Mouse (Mus musculus) cerebellum, adult 11-12 months (tissue): ENCODE results near the gene Acp7.

Source experiments
- DNase-seq: peaks from one replicate; pipeline ENCODE4 v3.0.0; 2022

Acp7 gene

DNA sequence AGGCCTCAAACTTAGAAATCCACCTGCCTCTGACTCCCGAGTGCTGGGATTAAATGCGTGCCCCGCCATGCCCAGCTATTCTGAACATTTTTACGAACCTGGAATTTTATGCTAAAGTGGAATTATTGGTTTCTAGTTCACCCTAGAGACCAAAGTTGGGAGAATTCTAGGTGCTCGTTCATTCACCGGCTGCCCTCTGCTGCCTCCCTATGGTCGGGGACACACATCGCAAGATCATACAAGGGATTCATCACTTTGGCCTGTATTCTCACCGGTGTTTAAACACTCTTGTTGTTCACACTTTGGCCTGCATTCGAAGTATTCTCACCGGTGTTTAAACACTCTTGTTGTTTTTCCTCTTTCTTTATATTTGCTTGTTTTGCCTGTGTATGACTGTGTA is 30.1 kb downstream of the Acp7 start:
- peak; percentile 54 for DNase-seq

DNA sequence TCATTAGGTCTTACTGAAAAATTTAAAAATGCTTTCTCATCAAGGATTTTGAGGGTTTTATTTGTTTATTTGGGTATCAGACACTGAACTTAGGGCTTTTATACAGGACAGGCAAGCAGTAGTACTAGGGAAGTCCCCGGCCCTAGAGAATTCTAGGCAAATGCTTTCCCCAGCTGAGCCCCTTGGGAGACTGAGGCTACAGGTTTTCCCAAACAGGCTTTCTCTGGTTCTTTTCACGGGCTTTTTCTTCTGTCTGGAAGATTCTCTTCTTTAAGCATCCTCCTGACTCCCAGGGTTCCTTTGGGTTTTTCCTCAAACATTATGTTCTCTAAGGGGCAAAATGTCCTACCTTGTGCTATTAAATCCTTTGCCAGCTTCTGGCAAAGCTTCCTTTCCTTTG is 32.2 kb downstream of the Acp7 start:
- DNase-seq, result no peak

DNA sequence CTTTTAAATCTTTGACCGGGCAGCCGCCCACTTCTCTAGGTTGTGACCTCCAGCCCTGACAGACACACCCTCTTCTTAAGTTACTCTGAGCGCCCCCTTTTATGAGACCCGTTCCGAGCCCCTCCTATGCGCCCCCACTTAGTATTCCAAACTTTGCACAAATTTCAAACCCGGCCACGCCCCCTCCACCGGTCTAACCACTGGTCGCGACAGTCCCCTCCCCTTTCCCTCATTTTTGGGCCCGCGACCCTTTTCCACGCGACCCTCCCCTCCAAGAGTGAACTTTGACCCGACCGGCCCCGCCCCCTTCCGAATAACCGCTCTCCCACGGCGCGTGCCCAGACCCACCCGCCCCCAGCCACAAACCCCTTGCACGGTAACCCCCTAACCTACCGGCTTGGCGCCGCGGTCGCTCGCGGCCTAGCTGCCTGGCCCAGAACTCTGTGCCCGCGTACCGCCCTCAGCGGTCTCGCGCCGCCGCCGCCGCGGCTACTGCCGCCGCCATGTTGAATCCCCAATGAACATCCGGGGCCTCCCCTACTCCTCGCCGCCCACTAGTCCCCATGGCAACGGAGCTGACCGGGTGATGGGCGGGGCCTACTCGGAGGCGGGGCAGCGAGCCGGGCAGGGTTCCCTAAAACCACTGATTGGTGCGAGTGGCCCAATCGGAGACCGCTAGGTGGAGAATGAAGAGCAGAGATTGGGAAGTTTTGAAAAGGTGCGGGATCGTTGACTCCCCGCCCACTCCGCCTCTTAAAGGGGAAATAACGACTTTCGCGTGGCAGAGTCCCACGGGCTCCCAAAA is 33.3 kb downstream of the Acp7 start, which contains the start of the genes Samd4b and Pak4:
Samd4b (minus strand) TSS at position 503 of the 805 bp plus-strand sequence.
Pak4 (minus strand) TSS at position 544 of the 805 bp plus-strand sequence.
- DNase-seq, result peak; percentile 99

DNA sequence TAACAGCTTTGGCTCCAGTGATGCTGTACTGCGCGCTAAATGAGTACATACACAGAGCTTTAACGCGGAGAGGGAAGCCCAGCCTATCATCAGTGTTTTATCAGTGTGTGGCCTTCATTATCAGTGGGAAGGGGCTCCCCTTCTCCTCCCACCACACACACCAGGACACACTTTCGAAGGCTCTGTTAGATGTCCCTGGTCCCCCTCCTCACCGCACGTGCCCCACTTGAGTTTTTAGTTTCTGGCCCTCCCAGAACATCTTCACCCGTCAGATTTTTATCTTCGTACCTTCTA is 33.9 kb downstream of the Acp7 start:
- peak; percentile 32 for DNase-seq

- DNase-seq, result no peak
Measured at GRCm38 (mm10) chr7:28596436-28597276, 34.5 kb downstream of the Acp7 start.

- DNase-seq, result peak; percentile 44
Measured at GRCm38 (mm10) chr7:28595751-28596435, 35.2 kb downstream of the Acp7 start.

DNA sequence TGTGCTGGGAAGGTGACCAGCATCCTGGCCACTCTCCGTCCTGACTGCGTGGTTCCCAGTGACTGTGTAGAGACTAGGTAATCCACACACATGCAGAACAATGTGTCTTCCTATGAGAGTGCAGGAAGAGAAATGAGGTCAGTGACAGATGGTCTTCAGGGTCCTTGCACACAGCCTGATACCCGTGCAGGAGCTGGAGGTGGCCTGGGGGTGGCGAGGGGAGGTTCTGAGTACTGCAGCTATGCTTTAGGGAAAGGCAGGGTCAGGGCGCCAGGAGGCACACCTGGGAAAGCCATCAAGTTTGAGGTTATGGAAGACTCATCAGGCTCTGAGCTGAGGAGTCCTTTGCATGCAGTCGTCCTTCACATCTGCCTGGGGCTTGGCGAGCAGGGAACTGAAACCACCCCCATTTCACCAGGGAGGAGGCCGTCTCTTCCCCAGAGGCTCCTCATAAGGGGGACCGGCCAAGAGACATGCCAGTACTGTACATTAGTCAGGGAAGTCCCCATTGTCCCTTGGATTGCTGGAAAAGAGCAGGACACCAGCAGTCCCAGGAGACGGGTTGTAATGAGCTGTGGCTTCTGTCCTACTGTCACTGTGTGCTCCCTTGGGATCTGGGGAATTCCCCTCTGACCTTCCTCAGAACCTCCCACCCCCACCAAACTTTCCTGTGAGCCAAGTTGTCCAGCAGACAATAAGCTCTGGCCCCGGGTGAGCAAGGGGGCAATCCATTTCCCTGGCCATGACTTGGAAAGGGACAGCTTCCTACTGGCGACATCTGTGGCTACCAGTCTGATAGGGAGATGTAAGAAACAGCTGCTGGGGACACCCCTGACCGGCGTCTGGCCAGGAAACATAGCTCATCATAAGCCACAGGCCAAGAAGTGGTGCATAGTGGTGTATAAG is 37.7 kb downstream of the Acp7 start:
- DNase-seq, result no peak

DNA sequence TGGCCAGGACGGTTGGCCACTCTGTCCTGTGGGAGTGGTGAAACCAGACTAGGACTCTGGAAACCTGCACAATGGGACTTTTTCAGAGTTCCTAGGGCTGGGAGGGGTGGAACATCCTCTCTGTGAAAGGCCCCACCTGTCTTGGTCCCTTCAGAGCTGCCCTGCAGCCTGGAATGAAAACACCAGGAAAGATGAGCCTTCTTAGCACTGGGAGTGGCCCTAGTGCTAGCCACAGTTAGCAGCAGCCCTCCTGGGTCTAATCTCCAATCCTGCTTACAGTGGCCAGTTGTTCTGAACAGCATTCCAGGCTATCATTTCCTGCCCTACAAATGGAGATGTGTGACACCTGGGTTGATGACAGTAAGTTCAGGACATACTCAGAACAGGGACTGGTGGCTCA is 39.3 kb downstream of the Acp7 start:
- DNase-seq, result no peak

DNA sequence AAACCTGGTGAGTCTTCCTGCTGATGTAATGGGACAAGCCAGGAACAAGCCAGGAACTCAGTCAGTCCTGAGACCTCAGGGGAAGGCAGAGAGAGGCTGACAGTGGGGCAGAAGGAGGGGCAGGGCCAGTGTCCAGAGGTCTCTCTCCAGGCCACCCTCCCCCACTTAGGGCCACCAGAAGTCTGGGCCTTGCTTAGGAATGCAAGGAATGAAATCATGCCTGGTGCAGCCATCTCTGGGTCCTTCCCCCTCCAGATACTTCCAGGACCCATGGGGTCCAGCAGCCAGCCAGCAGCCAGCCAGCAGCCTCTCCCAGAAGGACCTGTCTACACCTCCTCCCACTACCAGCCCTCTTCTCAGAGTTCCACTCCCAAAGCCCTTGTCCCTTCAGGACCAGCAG is 43.5 kb downstream of the Acp7 start:
- DNase-seq, result no peak

DNA sequence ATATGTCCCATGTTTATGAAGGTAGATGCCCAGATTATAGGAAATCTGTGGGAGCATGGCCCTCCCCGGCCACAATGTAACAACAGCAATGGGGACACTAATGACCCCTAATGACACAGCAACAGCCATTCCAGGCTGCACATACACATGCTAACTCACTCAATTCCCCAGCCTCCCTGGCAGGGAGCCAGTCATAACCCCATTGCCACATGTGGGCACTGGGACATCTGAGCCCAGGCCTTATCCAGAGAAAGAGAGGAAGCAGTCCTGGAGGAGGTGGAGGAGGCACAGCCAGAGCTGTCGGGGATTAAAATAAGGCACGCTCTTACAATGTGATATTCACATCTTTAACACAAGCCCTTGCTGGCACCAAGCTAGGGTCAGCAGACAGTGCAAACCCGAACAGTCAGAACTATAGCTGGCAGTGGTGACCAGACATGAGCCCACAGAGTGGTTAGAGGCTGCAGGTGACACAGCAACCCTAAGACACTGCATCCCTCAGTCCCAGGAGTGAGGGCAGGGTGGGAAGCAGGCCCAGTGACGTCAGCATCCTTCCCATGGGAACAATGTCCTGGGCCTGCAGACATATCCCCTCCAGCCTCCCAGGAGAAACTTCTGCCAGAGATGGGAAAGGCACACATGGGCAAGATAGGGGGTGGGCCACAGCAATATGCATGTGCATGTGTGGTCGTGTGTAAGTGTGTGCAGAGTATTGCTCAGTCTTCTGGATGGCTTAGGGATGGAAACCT is 44.3 kb downstream of the Acp7 start:
- no peak for DNase-seq

- DNase-seq, result no peak
Measured at GRCm38 (mm10) chr7:28585001-28585400, 46.1 kb downstream of the Acp7 start.

DNA sequence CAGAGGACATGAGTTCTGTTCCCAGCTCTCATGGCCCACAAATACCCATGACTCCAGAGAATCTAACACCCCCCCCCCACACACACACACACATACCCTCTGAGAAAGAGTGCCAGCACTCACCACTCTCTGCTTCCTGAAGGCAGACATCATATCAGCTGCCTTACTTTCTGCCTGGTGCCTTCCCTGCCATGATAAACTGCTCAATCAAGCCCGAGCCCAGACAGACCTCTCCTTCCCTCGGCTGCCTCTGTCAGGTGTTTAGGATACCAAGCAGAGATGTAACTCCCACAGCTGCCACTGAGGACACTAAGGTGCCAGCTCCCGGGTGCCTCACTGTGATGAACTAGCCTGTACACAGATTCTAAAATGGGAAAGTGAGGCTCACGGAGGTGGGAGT is 46.7 kb downstream of the Acp7 start:
- DNase-seq, result no peak

DNA sequence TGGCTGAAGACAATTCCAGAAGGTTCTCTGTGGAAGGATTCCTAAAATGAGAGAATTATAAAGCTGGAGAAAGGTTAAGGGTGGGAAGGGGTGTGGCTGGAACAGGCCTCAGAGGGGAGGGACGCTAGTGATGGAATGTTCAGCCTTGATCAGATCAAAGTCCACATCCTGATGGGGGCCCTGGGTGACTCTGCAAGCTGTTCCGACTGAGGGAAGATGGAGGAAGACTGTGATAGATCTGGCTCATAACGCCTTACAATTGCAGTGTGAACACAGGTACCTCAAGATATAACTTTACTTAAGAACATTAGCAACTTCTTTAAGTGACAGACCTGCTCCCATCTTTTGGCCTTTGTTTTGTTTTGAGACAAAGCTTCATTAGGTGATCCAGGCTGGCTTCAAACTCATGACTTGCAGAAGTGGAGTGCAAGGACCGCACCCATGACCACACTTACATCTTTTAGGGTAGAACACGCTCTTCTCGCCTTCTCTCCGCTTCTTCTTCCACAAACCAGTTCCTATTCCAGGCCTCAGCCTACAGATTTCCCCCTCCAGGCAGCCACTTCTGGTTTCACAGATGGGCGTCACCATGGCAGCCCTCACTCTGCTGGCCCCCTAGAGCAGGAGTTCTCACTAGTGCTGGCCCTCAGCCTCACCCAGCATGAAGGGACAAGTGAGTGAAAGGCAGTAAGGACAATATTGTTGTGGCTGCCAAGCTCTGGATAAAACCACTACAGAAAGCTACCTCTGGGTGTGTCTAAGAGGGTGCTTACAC is 47.4 kb downstream of the Acp7 start:
- DNase-seq, result no peak

DNA sequence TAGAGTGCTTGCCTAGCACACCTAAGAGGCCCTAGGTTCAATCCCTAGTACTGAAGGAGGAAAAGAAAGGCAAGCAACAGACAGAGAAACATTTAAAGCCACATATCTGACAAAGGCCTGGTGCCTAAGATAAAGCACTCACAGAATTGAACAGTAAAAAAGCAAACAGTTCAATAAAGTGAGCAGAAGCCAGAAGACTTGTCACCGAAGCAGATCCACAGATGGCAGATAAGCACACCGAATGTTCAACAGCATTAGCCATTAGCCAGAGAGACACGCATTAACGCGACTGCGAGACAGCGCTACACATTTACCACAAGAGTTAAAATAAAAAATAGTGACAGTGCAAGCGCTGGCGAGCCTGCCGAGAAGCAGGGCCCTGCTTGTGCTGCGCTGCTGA is 48.3 kb downstream of the Acp7 start:
- DNase-seq, result no peak

DNA sequence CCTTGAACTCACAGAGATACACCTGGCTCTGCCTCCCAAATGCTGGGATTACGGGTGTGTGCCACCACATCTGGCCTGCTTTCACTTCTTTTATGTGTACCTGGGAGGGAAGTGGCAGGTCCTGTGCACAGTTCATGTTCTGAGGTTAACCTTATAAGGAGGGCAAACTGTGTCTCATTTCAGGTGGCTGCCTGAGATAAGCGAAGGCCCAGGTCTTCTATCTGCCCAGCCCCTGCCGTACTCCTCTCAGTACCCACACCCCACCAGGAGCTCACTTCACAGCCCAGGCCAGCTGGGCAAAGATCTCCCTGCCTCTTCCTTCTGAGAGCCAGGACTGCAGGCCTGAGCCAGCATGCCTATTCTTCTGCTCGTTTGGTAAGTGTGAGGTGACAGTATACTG is 49.4 kb downstream of the Acp7 start:
- no peak for DNase-seq

DNA sequence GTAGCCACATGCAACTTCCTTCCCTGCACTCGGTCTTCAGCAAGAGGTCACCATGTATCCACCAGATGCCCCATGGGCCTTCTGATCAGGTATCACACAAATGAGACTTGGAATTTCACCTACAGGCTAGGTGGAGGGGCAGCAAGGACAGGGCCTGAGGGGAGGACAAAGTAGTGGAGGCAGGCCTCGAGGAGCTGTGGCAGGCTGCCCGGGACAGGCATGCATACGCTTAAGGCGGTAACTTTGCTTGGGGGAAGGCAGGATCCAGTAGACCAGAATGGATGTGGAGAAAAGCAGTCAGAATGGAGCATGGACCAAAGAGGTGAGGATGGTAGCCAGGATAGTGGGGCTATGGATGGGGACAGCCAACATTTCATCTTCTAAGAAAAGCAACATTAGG is 51.3 kb downstream of the Acp7 start:
- DNase-seq, result no peak

- no peak for DNase-seq
Measured at GRCm38 (mm10) chr7:28578543-28579053, 52.5 kb downstream of the Acp7 start.

DNA sequence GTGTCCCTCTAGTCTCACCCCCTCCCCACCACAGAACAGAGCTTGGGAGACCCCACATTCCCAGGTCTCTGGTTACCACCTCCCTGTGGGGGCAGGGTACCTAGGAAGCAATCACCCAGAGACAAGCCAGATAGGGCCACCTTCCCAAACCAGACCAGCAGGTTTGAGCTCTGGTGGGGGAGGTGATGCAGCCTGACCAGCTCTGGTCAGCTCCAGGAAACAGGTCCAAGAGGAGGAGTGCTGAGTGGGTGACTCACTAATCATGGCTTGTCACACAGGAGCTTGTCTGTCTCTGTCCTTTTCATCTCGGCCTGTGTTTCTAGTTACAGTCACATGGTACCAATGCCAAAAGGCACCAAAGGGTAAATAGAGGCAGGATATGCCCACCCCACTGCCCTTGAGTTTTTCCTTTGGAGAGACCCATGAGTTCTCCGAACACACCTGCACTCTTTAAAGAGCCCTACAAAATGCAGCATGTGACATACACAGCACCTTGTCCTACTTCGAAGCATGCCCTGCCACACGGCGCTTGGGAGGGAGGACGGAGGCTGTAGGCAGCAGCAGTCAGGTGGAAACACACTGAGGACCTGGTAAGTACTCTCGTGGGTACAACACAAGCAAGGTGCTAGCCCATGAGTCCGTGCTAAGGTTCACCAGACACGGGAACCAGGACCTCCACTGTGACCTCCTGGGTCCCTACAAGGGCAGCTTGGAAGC is 53.1 kb downstream of the Acp7 start:
- DNase-seq, result no peak

DNA sequence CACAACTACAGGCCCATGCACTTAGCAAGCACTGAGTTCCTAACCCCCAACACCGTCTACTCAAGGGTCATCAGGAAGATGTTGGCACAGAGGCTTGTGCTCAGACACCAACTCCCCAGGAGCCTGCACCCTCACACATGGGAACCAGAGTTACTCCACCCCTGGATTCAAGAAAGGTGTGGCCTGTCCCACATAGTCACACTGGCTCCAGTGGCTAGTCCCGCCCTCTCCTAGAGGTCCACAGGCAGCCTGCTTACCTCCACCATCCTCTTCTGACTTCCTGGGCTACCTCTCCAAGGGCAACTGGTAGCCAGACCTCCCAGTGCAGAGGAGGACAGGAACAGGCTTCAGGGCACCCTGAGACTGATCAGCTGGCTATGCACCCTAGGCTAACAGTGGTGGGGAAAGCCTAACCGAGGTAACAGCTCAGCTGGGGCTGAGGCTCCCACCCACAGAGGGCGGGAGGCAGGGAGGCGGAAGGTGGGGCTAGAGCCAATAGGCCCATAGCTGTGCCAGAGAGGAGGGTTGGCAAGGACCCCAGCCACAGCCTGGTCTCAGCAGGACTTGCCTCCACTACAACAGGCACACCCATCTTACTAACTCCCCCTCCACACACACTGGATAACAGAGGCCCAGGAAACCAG is 54.7 kb downstream of the Acp7 start:
- no peak for DNase-seq

DNA sequence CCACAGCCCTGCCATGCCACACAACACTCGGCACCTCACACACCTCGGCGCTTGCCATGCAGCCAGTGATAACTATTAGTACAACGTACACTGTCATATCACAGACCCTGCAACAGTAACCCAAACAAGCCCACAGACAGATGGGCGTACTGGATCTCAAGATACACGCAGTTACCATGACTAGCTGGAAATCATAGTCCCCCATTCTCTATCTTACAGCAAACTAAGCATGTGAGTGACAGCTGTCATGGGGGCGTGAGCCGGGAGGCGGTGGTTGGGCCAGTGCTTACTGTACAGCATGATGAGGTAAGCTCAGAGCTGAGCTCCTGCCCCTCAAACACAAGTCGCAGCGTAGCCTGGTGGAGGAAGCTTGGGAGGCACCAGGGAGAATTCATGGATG is 55.5 kb downstream of the Acp7 start:
- DNase-seq, result no peak
